Mouse (Mus musculus): ENCODE results near the gene E130308A19Rik. TPM values are rescaled to one million over a fixed set of nuclear protein-coding genes. Genes with fewer than 3 reads are reported as not detected.

E130308A19Rik gene
- total RNA-seq, 2 experiments from 2014 or later: 10.8 to 11.3 TPM

DNA sequence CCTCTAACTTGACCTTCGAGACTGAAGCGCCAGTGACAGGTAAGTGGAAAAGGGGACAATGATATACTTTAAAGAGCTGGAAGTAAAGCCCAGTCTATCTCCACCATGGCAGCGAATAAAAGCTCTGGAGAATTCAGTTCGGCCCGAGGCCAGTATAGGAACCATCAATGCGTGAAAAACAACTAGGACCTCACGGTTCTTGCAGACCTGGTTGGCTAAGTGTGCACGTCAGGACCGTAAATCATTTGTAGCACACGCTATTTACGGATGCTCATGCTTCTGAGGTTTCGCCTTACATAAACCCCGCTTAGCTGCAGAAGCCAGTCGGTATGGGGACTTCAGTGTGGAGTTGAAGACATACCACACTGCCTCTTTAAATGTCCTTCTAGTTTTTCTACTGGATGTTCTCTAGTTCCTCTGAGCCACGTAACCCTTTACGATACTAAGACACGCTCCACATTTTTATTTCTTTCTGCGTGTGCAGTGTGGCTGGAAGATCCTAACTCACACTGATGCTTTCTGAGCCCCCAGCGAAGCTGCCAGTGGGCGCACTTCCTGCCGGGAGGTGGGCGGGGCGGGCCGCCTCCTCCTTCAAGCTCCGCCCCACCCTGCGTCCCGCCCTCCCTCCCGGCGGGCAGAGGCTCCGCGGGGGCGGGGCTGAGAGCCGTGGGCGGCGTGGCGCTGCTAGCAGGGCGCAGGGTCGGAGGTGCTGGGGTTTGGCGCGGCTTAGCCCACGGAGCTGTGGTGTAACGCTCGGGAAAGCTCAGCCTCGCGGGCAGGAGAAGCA is 179.4 kb downstream of the E130308A19Rik start, which contains the start of gene Snx30:
TSS of gene Snx30 (plus strand) at position 660 of the 787 bp plus-strand sequence.
- intact Hi-C loops (cut with DNase I): loop anchor here (2.0 to 5.0 kb wide), 3 partner anchors 21 to 67 kb away; no protein-coding TSS in a partner anchor
- DNase-seq: peak; percentile 91 to 92

DNA sequence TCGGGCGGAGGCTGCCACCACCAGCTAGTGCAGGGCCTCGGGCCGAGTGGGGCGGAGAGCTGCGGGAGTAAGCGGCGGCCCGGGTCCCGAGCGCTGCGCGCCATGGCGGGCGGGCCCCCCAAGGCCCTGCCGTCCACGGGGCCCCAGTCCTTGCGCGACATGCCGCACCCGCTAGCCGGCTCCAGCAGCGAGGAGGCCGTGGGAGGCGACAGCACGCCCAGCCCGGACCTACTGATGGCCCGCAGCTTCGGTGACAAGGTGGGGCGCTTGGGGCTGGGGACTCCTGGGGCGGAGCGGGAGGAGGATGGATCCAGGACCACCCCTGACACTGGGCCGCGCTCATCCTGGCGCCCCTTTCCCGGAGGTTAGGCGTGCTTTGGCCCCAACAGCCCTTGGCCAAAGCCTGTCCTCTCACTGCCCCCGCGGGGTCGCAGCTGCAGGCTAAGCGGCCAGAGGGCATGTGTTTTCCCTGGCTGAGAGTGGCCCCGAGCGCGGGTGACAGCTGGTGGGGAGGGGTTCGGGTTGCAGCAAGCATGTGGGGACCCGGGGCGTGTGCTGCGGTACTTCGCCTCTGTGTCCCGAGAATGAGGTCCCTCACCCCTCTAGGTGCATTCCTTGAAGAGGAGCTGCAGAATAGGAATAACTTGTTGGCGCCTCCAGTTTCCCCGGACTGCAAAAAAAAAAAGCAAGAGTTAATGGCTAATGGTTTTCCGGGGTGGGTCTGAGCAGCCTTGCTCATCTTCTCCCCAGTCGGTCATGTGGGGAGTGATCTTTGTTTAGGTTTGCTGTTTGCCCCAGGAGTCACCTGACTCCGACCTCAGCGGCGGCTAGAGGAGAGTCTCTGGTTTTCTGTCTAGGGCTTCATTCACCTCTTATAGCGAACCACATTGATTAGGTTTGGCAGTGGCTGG is 180.2 kb downstream of the E130308A19Rik start:
- intact Hi-C loops (cut with DNase I): loop anchor here (2.0 to 5.0 kb wide), 3 partner anchors 21 to 66 kb away; no protein-coding TSS in a partner anchor
- peak in 1 of 2 experiments; percentile 55 for DNase-seq

DNA sequence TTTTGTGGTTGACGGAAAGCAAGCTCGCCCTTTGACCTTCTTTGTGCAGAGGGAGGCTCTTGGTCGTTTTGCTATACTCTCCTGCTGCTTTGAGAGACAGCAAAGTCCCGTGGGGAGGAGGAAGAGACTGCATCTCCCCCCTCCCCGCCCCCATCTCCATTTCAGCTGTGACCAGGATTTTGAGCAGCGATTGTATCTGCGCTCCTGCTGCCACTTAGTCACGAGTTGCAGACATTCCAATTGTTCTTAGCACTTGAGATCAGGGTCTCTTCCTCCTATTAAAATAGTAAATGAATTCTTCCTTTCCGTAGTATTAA is 180.8 kb downstream of the E130308A19Rik start:
- intact Hi-C loops (cut with DNase I): loop anchor here (5.0 kb wide), 2 partner anchors 45 to 65 kb away; no protein-coding TSS in a partner anchor
- DNase-seq: no peak

DNA sequence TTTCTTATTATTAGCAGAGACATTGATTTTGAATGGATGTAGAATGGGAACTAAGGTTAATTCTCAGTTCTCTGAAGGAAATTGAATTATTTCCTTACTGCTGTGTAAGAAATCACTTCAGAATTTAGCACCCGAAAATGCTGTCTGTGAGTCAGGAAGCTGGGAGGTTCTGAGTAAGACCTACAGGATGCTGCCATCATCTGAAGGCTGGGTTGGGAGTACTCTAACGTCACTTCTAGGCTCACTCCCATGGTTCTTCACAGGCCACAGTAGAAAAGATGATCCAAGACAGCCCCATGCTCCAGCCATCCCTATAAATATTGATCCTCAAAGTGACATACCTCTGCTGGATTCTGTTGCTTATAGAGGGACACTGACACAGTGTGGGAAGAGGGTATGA is 181.5 kb downstream of the E130308A19Rik start:
- intact Hi-C loops (cut with DNase I): loop anchor here (5.0 kb wide), 2 partner anchors 45 to 65 kb away; no protein-coding TSS in a partner anchor
- no peak for DNase-seq

DNA sequence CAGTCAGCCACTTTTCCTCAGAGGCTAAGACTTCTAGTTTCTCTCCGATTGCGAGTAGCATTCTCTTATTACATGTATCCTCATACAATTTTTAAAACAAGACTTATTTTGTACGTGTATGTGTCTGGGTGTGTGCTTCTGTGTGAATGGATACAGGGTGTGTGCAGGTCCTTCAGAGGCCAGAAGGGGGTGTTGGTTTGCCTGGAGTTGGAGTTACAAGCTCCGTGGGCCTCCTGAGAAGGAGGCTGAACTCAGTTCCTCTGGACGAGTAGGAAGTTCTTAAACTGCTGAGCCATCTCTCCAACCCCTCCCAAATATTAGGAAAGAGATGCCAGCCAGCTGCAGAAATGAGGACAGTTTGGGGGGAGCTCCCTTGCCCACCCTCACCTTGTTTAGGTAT is 182.4 kb downstream of the E130308A19Rik start:
- intact Hi-C loops (cut with DNase I): loop anchor here (5.0 kb wide), 2 partner anchors 44 to 64 kb away; no protein-coding TSS in a partner anchor
- no peak for DNase-seq

Other genes starting within 250 kb of the E130308A19Rik start
- under 1 TPM; 0.47 to 0.91 TPM for gene Susd1, start 187.6 kb upstream of the E130308A19Rik start, total RNA-seq (2021)
- gene Ptbp3, start 76.8 kb upstream of the E130308A19Rik start, total RNA-seq (2021): 10 to 100 TPM; 57.4 to 57.9 TPM
- 100 to 1,000 TPM; 253 to 276 TPM for gene Hsdl2, start 44.6 kb upstream of the E130308A19Rik start, total RNA-seq (2021)
- 10 to 100 TPM; 13.5 to 17.4 TPM for gene Inip, start 175.4 kb downstream of the E130308A19Rik start, total RNA-seq (2021)
- 1 to 10 TPM; 8.1 to 8.9 TPM for gene Snx30, start 179.6 kb downstream of the E130308A19Rik start, total RNA-seq (2021)

Data from heart, postnatal 10 days (tissue).